Mouse (Mus musculus): ENCODE measurements around the gene Rufy3. TPM values are rescaled to one million over a fixed set of nuclear protein-coding genes. Genes with fewer than 3 reads are reported as not detected.
"Not testable (repeated sequence)": the region's sequence is repeated elsewhere in the genome, so short reads cannot be mapped to it uniquely, and the experiment has no call there.

Rufy3 gene
- total RNA-seq, 1 experiment = 10.8 TPM

DNA sequence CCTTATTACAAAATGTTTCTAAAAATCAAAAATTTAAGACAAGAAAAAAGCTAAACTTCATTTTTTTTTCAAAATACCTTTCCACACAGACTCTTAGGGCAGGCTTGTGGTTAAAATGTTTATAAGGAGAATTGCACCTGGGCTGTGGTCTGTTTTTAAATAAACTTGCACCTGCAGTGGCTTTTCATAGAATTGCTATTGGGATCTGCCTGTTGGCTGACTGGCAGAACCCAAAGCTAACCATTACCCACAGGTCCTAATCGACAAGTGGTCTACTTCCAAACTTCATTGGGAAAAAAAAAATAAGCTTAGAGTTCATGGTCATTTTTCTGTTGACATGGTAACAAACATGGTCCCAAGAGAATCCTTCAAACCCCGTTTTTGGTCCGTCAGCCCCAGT lies 30.1 kb upstream of the Rufy3 start:
- in situ Hi-C loops (cut with MboI; ENCODE audit: low sequenced_read_pairs in 2 of 2, unreplicated experiment in 2 of 2) = no loop called here
- no peaks in the 10 kb centered on the region for H3K4me1 ChIP-seq (ENCODE audit: control insufficient read depth in 2 of 2, insufficient read depth in 2 of 2, low read length in 2 of 2, poor library complexity in 1 of 2)
- no peak for DNase-seq (ENCODE audit: low read depth, low spot score)
- TF ChIP-seq MAFK (IDR thresholded peaks at IDR 0.05; ENCODE audit: insufficient read depth, low read depth, low read length) (no peak), HCFC1 (IDR thresholded peaks at IDR 0.05; ENCODE audit: borderline replicate concordance, insufficient read depth, low read length) (no peak), ZC3H11A (IDR thresholded peaks at IDR 0.05; ENCODE audit: borderline replicate concordance, low read depth, low read length) (no peak), ZNF384 (IDR thresholded peaks at IDR 0.05; ENCODE audit: low read depth, low read length) (no peak), CHD2 (IDR thresholded peaks at IDR 0.05; ENCODE audit: low read depth, low read length) (no peak)
- no peaks in the 10 kb centered on the region for H3K9me3 ChIP-seq (ENCODE audit: control insufficient read depth, insufficient read depth, low read depth, low read length)
- H3K9ac ChIP-seq (ENCODE audit: insufficient read depth, low read depth, low read length, poor library complexity, severe bottlenecking) = no peak overlapping the region
- H3K36me3 ChIP-seq (ENCODE audit: control insufficient read depth, insufficient read depth, low read length, poor library complexity, severe bottlenecking) = no peaks in the 10 kb centered on the region
- no peak overlapping the region for H3K4me3 ChIP-seq (ENCODE audit: insufficient read depth in 1 of 2, low read depth in 1 of 2, low read length in 2 of 2, poor library complexity in 1 of 2, severe bottlenecking in 1 of 2)
- no peak overlapping the region for H3K27ac ChIP-seq (ENCODE audit: insufficient read depth, low read depth, low read length, poor library complexity, severe bottlenecking)

DNA sequence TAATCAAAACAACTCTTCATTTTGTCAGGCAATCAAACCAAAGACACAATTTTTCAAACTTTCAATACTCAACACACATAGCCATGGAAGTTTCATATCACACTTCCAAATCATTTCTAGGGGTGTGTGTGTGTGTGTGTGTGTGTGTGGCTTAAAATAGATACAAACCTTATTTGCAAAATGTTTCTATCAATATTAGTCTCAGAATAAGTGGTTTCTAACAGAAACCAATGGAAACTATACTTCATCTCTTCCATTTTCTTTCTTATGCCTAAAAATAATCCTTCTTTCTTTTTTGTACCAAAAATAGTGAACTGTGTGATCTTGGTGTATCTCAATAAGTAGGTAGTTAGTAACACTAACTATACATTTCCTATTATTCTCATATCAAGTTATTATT lies 24.0 kb upstream of the Rufy3 start:
- no peak for TF ChIP-seq ZC3H11A (IDR thresholded peaks at IDR 0.05; ENCODE audit: borderline replicate concordance, low read depth, low read length)
- no peak for TF ChIP-seq CHD2 (IDR thresholded peaks at IDR 0.05; ENCODE audit: low read depth, low read length)
- no peak for TF ChIP-seq MAFK (IDR thresholded peaks at IDR 0.05; ENCODE audit: insufficient read depth, low read depth, low read length)
- TF ChIP-seq HCFC1 (IDR thresholded peaks at IDR 0.05; ENCODE audit: borderline replicate concordance, insufficient read depth, low read length) = no peak
- no peak for TF ChIP-seq ZNF384 (IDR thresholded peaks at IDR 0.05; ENCODE audit: low read depth, low read length)
- Histone ChIP-seq H3K36me3 (ENCODE audit: control insufficient read depth, insufficient read depth, low read length, poor library complexity, severe bottlenecking) (no peaks in the 10 kb centered on the region), H3K9ac (ENCODE audit: insufficient read depth, low read depth, low read length, poor library complexity, severe bottlenecking) (no peak overlapping the region), H3K4me1 (ENCODE audit: control insufficient read depth in 2 of 2, insufficient read depth in 2 of 2, low read length in 2 of 2, poor library complexity in 1 of 2) (no peaks in the 10 kb centered on the region), H3K9me3 (ENCODE audit: control insufficient read depth, insufficient read depth, low read depth, low read length) (no peaks in the 10 kb centered on the region), H3K4me3 (ENCODE audit: insufficient read depth in 1 of 2, low read depth in 1 of 2, low read length in 2 of 2, poor library complexity in 1 of 2, severe bottlenecking in 1 of 2) (no peak overlapping the region), H3K27ac (ENCODE audit: insufficient read depth, low read depth, low read length, poor library complexity, severe bottlenecking) (no peak overlapping the region)
- in situ Hi-C loops (cut with MboI; ENCODE audit: low sequenced_read_pairs in 2 of 2, unreplicated experiment in 2 of 2) = no loop called here
- DNase-seq (ENCODE audit: low read depth, low spot score) = no peak

DNA sequence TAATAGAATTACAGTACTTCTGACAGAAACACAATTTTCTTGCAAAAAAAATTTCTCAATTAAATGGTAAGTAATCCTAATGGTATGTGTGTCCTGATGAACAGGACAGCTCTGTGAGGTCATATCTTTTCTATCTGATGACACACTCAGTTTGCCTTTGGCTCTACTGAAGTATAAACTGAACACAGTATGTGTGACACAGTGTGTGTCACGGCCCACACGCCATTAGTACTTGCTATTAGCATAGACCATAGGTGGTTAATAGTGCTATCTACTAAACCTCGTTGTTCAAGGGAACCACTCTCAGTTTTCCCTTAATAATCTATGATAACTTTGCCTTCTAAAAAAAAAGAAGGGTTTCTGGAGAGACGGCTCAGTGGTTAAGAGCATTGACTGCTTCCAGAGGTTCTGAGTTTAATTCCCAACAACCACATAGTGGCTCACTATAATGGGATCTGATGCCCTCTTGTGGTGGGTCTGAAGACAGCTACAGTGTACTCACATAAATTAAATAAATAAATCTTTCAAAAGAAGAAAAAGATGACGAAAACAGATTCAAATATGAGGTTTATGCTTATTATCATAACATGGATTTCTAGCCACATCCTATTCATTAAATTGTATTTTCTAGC lies 22.1 kb upstream of the Rufy3 start:
- Histone ChIP-seq H3K9ac (ENCODE audit: insufficient read depth, low read depth, low read length, poor library complexity, severe bottlenecking) (no peak overlapping the region), H3K36me3 (ENCODE audit: control insufficient read depth, insufficient read depth, low read length, poor library complexity, severe bottlenecking) (no peaks in the 10 kb centered on the region), H3K4me1 (ENCODE audit: control insufficient read depth in 2 of 2, insufficient read depth in 2 of 2, low read length in 2 of 2, poor library complexity in 1 of 2) (no peaks in the 10 kb centered on the region), H3K9me3 (ENCODE audit: control insufficient read depth, insufficient read depth, low read depth, low read length) (no peaks in the 10 kb centered on the region), H3K27ac (ENCODE audit: insufficient read depth, low read depth, low read length, poor library complexity, severe bottlenecking) (no peak overlapping the region), H3K4me3 (ENCODE audit: insufficient read depth in 1 of 2, low read depth in 1 of 2, low read length in 2 of 2, poor library complexity in 1 of 2, severe bottlenecking in 1 of 2) (no peak overlapping the region)
- in situ Hi-C loops (cut with MboI; ENCODE audit: low sequenced_read_pairs in 2 of 2, unreplicated experiment in 2 of 2) = no loop called here
- DNase-seq (ENCODE audit: low read depth, low spot score) = no peak
- no peak for TF ChIP-seq ZNF384 (IDR thresholded peaks at IDR 0.05; ENCODE audit: low read depth, low read length)
- TF ChIP-seq CHD2 (IDR thresholded peaks at IDR 0.05; ENCODE audit: low read depth, low read length) = no peak

DNA sequence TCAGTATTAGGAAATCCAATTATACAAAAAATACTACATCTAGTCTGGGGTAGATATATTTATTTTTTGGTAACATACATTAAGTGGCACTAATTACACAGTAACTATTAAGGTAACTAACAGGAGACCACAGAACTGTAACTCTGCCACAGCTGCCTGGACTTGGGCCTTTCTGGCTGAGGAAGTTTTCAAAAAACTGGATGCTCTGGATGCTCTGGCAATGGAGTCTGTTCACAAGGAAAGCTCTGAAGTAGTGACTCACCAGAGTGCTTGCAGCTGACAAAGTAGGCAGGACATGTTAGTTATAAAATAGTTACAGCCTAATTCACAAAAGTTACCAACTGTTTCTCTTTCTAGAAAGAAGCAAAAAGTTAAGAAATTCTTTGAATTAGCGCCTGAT lies 20.4 kb upstream of the Rufy3 start:
- in situ Hi-C loops (cut with MboI; ENCODE audit: low sequenced_read_pairs in 2 of 2, unreplicated experiment in 2 of 2); H3K4me1 ChIP-seq (ENCODE audit: control insufficient read depth in 2 of 2, insufficient read depth in 2 of 2, low read length in 2 of 2, poor library complexity in 1 of 2); DNase-seq (ENCODE audit: low read depth, low spot score); H3K4me3 ChIP-seq (ENCODE audit: insufficient read depth in 1 of 2, low read depth in 1 of 2, low read length in 2 of 2, poor library complexity in 1 of 2, severe bottlenecking in 1 of 2); H3K9me3 ChIP-seq (ENCODE audit: control insufficient read depth, insufficient read depth, low read depth, low read length); H3K36me3 ChIP-seq (ENCODE audit: control insufficient read depth, insufficient read depth, low read length, poor library complexity, severe bottlenecking); H3K27ac ChIP-seq (ENCODE audit: insufficient read depth, low read depth, low read length, poor library complexity, severe bottlenecking); H3K9ac ChIP-seq (ENCODE audit: insufficient read depth, low read depth, low read length, poor library complexity, severe bottlenecking): not testable (repeated sequence)

DNA sequence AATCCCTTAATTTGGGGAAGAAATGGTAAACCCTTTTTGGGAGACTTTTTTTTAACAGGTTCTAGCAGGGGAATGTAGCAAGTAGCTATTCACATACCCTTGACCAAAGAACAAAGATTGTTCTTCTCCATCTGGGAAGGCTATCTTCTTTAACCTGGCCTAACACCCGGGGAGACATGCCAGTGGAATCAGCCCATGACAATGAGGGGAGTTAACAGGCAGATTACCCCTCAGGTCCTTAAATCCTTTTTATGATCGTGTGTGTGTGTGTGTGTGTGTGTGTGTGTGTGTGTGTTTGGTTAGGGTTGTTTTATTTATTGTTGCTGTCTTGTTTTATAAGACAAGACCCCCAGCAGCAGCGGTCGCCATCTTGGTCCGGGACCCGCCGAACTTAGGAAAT lies 19.3 kb upstream of the Rufy3 start:
- peak overlapping the region; percentile 66 for H3K9ac ChIP-seq (ENCODE audit: insufficient read depth, low read depth, low read length, poor library complexity, severe bottlenecking)
- H3K9me3 ChIP-seq (ENCODE audit: control insufficient read depth, insufficient read depth, low read depth, low read length) = no peaks in the 10 kb centered on the region
- H3K27ac ChIP-seq (ENCODE audit: insufficient read depth, low read depth, low read length, poor library complexity, severe bottlenecking) = no peak overlapping the region
- no peak for DNase-seq (ENCODE audit: low read depth, low spot score)
- no peaks in the 10 kb centered on the region for H3K4me1 ChIP-seq (ENCODE audit: control insufficient read depth in 2 of 2, insufficient read depth in 2 of 2, low read length in 2 of 2, poor library complexity in 1 of 2)
- peak overlapping the region; percentile 57 to 63 for H3K4me3 ChIP-seq (ENCODE audit: insufficient read depth in 1 of 2, low read depth in 1 of 2, low read length in 2 of 2, poor library complexity in 1 of 2, severe bottlenecking in 1 of 2)
- H3K36me3 ChIP-seq (ENCODE audit: control insufficient read depth, insufficient read depth, low read length, poor library complexity, severe bottlenecking) = no peaks in the 10 kb centered on the region
- in situ Hi-C loops (cut with MboI; ENCODE audit: low sequenced_read_pairs in 2 of 2, unreplicated experiment in 2 of 2) = no loop called here
- TF ChIP-seq HCFC1 (IDR thresholded peaks at IDR 0.05; ENCODE audit: borderline replicate concordance, insufficient read depth, low read length) = no peak
- TF ChIP-seq CHD2 (IDR thresholded peaks at IDR 0.05; ENCODE audit: low read depth, low read length) = no peak
- no peak for TF ChIP-seq MAFK (IDR thresholded peaks at IDR 0.05; ENCODE audit: insufficient read depth, low read depth, low read length)
- TF ChIP-seq ZNF384 (IDR thresholded peaks at IDR 0.05; ENCODE audit: low read depth, low read length) = no peak
- TF ChIP-seq ZC3H11A (IDR thresholded peaks at IDR 0.05; ENCODE audit: borderline replicate concordance, low read depth, low read length) = no peak

Measured in ES-E14 (cell line).